Mouse (Mus musculus) adrenal gland, adult 18-20 months (tissue): ENCODE data around the gene Smap1. TPM values are rescaled to one million over a fixed set of nuclear protein-coding genes. Genes with fewer than 3 reads are reported as not detected.

Experiments used
- DNase-seq, 2 experiments: peaks; one replicate each; pipeline ENCODE4 v3.0.0; 2021 to 2022; ENCODE audit warnings: low spot score in 2 of 2
- total RNA-seq, 2 experiments: library from RNA; stranded (reverse); gene quantifications; 1 replicate in 1 of 2; 2 replicates in 1 of 2; pipeline ENCODE4 v1.2.3; 2021

Gene Smap1
- total RNA-seq, 2 experiments from 2014 or later, result 55.6 to 60.1 TPM

- DNase-seq, result no peak
These were observed 81.2 kb downstream of the Smap1 start for GRCm38 (mm10) chr1:23840924-23841323.

- no peak for DNase-seq
These were observed 85.5 kb downstream of the Smap1 start for GRCm38 (mm10) chr1:23836630-23837029.

GRCm38 (mm10) chr1:23834819-23835218 lies 87.3 kb downstream of the Smap1 start:
- DNase-seq, result no peak

GRCm38 (mm10) chr1:23834246-23834645 lies 87.9 kb downstream of the Smap1 start:
- DNase-seq, result no peak

- DNase-seq, result peak; percentile 34 to 36
These were observed 95.0 kb downstream of the Smap1 start for GRCm38 (mm10) chr1:23826887-23827758.

GRCm38 (mm10) chr1:23821615-23822014 lies 100.5 kb downstream of the Smap1 start:
- no peak for DNase-seq

- no peak for DNase-seq
These were observed 123.8 kb downstream of the Smap1 start for GRCm38 (mm10) chr1:23798306-23798705.

Other genes with a start within 250 kb of the Smap1 start
- under 1 TPM in 1 of 2 experiments, not detected in 1; 0.07 TPM for gene B3gat2, start 160.6 kb downstream of the Smap1 start, total RNA-seq
- gene Sdhaf4, start 83.3 kb upstream of the Smap1 start, total RNA-seq, result 10 to 100 TPM; 55.6 to 61.4 TPM
- gene Fam135a, start 178.0 kb upstream of the Smap1 start, total RNA-seq, result 10 to 100 TPM; 11.6 to 12.9 TPM